Mouse (Mus musculus) cerebellum, adult 11 months (tissue): ENCODE data around the gene Hpd.

Experiments
- DNase-seq: peaks from one replicate; pipeline ENCODE4 v3.0.0; 2022

Gene Hpd

GRCm38 (mm10) chr5:123144746-123145590 is 37.6 kb downstream of the Hpd start:
- no peak for DNase-seq

DNA sequence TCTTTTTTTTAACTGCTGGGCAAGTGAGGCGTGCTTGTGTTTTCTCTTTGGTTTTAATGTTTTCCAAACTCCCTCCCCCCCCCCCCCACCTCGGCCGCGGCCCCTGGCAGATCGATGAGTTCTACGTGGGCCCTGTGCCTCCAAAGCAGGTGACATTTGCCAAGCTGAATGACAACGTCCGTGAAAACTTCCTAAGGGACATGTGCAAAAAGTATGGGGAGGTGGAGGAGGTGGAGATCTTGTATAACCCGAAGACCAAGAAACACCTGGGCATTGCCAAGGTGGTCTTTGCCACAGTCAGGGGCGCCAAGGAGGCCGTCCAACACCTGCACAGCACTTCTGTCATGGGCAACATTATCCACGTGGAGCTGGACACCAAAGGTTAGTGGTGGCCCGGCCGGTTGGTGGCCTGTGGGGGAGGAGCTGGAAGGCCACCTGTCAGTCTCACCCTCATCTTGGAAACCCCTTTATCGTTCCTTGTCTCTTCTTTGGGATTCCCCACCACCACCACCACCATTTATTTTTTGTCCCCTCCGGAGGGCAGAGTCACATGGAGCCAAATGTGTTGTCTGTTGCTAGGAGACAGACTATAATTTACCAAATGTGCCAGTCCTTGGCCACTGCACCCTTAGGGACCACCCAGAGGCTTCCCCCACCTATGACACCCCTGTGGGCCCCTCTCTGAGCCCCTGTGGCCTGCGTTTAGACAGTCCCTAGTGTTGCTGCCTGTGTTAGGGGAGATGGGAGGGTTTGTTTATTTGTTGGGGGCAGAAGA is 38.4 kb downstream of the Hpd start:
- peak; percentile 45 for DNase-seq

GRCm38 (mm10) chr5:123143251-123143970 is 39.1 kb downstream of the Hpd start:
- DNase-seq = no peak

DNA sequence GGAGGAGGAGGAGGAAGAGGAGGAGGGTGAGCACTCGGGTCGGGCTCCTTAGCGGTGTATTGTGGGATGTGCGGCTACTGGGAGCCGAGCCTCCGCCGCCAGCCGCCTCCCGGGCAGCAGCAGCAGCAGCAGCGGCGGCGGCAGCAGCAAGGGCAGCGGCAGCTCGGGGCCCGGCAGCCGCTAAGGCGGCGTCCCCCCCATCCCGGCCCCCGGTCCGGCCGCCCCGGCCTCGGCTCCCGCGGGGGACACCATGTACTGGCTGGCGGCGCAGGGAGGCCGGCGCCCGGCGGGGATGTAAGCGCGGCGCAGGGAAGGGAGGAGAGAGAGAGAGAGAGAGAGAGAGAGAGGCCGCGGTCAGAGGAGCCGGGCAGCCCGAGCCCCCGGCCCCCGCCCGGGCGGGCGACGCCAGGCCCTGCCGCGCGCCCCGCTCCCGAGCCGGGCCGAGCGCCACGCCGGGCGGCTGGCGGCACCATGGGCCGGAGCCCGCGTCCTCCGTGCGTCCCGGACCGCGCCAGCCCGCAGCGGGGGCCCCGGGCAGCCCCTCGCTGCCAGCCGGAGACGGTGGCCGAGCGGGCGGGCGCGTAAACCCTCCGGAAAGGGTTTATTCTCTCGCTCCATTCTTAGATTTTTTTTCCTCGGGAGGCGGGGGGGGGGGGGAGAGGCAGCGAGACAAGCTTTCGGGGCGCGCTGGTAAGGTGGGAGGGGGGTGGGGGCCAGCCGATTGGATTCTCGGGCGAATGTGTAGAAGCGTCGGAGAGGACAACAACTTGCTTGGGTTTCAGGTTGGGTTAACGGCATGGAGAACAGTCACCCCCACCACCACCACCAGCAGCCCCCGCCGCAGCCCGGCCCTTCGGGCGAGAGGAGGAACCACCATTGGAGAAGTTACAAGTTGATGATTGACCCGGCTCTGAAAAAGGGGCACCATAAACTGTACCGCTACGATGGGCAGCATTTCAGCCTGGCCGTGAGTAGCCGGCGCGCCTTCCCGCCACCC is 40.1 kb downstream of the Hpd start, which contains the start of gene Setd1b:
TSS of gene Setd1b (plus strand) at position 33 of the 997 bp plus-strand sequence.
- no peak for DNase-seq

- peak; percentile 59 for DNase-seq
These were observed 40.9 kb downstream of the Hpd start for GRCm38 (mm10) chr5:123141555-123142160.

GRCm38 (mm10) chr5:123140694-123141554 is 41.6 kb downstream of the Hpd start:
- DNase-seq = peak; percentile 91

DNA sequence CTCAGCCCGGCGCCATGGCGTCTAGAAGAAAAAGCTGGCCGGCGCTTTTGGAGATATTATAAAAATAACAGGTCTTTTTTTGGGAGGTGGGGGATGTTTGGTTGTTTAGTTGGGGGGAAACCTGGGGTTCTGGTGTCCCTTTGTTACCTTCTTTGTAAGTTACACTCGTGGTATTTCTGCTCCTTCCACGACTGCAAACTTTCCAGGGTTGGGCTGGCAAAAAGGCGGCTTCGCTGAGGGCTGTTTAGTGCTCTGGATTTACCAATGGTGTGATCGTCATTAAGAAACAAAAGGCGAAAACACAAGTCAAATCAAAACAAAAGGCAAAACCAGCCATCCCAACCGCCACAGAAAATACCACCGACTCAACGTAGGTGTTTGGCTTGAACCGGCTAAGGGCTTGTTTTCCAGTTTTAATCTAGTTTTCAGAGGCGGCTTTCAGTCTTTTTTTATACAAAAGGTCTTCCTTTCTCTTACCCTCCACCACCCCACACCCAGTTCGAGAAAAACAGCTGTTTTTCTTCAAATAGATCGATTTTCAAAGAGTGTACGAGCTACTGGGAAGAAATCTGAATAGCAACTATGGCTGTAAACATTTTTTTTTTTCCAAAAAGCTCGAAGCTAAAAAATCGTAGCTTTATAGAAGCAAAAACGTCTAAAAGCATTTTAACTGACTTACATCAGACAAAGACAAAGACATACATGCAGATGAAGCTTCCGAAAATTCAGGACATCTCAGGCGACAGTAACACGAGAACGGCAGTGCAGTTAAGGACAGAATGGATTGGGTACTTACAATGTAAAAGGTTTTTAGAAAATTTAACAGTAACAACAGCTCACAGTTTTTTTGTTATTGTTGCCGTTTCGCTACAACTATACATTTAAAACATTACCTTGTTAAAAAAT is 42.6 kb downstream of the Hpd start:
- no peak for DNase-seq

DNA sequence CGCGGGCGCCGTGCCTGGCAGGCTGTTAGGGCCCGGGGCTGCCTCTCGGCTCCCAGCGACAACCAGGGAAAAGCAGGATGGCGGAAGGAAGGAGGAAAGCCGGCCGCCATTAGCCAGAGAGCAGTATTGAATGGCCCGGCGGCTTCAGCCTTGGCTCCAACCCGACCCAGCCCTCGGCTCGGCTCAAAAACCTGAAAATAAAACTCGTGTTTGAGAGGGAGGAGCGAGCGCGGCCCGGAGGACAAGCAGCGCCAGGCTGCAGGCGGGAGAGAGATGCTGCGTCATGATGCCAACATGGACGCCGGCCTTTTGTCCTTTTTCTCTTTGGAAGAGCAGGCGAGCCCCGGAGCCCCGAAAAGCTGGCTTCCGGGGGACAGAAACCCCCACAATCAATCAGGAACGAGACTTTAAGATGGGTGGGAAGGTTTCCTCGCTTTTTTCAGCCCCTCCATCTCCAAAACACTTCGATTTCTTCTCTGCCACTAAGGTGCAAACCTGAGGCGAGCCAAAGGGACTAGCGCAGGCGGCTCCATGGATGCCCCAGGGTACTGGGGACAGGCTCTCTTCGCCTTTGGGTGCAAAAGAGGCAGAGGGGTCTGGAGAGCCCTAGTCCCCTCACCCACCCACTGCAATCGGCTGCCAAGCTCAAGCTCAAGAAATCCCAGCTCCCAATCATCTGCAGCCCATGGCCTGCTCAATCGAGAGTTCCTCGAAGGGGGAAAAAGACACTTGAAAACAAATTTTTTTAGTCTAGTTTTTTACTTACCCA is 43.4 kb downstream of the Hpd start:
- DNase-seq = peak; percentile 91

- DNase-seq = no peak
These were observed 44.2 kb downstream of the Hpd start for GRCm38 (mm10) chr5:123138230-123138911.

- no peak for DNase-seq
These were observed 44.7 kb downstream of the Hpd start for GRCm38 (mm10) chr5:123137910-123138229.

DNA sequence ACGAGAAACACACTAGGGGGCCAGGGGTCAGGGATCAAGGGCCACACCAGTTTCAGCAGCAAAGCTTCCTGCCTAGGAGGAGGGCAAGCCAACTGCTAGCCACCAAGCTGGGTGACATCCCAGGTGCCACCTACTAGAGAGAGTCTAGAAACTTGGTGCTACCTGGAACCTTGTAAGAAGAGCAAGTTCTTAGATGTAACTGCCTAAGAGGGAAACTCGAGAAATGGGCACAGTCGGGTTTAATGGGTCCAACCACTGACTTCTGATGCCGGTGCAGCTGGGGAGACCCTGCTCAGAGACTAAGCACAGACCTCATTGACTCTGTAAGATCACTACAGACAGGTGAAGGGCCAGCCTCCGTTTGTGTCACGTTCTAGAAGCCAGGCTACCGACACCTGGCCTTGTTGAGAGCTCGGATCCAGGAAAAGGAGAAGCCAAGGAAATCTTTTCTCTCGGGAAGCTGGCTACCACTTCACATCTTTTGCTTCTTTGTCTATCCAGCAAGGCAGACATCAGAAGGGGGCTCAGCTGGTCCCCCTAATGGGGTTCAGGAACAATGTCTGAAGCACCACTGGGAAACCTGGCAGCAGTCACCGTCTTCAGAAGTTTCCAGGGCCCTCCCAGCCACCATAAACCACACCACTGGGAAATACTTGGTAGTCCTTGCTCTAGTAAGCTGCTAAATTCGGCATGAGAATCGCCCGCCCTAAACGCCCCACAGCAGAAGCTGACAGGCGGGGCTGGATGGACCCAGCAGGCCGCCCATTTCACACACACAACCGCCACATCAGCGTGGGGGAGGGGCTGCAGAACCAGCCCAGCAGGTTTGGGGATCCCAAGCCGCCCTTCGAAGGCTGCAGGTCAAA is 45.2 kb downstream of the Hpd start:
- peak; percentile 67 for DNase-seq

DNA sequence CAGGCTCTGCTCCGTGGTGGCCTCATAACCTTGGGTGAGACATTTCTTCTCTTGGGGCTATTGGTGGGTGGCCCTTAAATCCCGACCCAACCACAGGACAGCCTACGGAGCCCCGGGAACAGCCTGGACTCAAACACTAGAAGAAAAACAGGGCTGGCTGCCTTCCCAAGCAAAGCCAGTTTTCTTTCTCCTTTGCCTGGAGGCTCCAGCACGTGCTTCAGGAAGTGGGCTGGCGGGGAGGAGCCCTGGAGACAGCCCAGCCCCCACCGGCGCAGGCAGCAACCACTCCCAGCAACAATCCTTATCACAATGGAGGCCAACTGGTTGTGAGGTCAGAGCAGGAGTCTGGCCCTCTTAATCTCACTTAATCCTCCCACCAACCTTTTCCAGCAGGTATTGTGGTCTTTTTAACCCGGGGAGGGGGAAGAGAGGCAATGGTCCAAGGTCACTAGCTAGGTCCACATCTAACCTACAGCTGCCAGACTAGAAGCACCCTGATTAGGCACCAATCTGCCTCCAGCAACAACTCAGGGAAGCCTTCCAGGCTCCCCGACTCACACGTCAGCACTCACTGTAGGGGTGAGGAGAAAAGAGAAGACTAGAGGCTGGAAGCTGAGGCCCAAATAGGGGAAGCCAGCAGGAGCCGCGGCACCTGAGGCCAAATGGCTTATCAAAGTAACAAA is 46.0 kb downstream of the Hpd start:
- peak; percentile 67 for DNase-seq

DNA sequence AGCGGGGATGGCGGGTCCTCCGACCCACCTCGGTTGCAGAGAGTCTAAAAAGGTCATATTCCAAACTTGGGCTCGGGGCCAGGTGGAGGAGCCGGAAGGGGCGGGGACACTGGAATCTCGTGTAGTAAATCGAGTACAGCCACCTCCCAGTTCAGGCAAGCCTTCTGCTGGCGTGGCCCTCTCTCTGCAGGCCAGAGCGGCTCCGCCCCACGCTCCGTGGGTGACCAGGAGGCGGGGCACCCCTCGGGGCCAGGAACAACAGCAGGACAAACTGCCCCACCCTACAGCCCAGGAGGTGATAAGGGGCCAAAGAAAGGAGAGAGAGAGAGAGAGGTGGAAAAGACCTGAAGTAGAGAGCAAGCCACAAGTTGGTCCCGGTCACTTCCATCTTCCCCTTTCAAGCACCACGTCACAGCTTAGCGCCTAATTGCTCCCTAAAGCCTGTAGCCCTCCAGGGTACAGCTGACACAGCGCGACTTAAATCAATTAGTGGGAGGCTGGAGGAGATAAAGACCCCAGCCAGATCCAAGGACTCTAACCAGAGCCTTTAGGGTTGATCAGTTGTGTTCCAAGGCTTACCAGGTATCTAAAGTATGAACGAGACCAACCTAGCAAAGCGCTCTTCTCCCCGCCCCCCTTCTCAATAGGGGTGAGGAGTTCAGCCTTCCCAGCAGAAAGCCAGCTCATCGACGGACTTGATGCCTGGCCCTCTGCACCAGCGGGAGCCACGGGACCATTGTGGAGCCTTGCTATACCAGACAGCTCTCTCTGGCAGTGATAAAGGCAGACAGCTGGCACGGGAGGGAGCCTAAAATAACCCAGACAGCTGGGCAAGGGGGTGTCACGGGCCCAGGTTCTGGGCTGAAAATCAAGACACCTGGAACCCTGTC is 46.8 kb downstream of the Hpd start:
- peak; percentile 73 for DNase-seq

DNA sequence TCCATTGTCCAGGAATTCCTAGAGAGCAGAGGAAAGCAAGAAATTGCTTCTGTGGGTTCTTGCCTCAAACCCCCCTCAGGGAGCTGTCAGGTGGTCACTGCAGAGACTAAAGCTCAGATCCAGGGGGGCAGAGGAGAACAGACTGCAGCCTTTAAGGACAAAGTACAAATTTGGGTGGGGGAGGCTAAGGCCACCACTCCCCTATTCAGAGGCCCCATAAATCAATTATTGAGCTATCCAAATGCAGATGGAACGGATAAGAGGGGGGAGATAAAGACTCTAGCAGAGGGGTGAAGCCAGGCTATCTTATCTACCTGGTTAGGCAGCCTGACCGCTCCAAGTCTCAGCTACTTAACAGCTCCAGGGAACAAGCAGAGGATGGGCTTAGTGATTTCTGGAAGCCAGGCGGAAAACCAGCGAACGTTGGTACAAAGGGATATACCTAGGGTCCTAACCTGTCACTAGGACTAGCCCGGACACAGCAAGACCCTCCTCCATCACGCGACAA is 47.6 kb downstream of the Hpd start:
- DNase-seq = no peak

GRCm38 (mm10) chr5:123134186-123134874 is 48.2 kb downstream of the Hpd start:
- DNase-seq = peak; percentile 67
